Mouse (Mus musculus) kidney, postnatal 0 days (tissue): ENCODE results near the gene Akap9. TPM values are rescaled to one million over a fixed set of nuclear protein-coding genes. Genes with fewer than 3 reads are reported as not detected.
"Not testable (repeated sequence)": the region's sequence is repeated elsewhere in the genome, so short reads cannot be mapped to it uniquely, and the experiment has no call there.

Experiments
- ATAC-seq: fragments of 200-750 bp; cut with Nextera tagmentation; replicated peaks from 2 replicates; pipeline ENCODE4 v1.8.0; 2017; ENCODE audit warnings: low read depth, moderate number of reproducible peaks, moderate TSS enrichment, moderate library complexity; ENCODE audit not compliant: low FRiP score
- DNase-seq: peaks from one replicate; pipeline ENCODE4 v3.0.0-alpha.2; 2016; ENCODE audit warnings: low spot score
- H3K27ac ChIP-seq: fragments of 300-500 bp; sonication (generic); 2 replicates; pipeline ENCODE4 v1.5.1; 2014; ENCODE audit warnings: mild to moderate bottlenecking
- H3K27me3 ChIP-seq: fragments of 300-500 bp; sonication (generic); 2 replicates; pipeline ENCODE4 v1.6.1; 2014; ENCODE audit warnings: low read length, mixed read lengths; ENCODE audit not compliant: insufficient read depth
- H3K36me3 ChIP-seq: fragments of 300-500 bp; sonication (generic); 2 replicates; pipeline ENCODE4 v1.6.1; 2014; ENCODE audit warnings: low read length, mixed read lengths; ENCODE audit not compliant: insufficient read depth
- H3K4me1 ChIP-seq: fragments of 300-500 bp; sonication (generic); replicated peaks from 2 replicates; pipeline ENCODE4 v1.6.1; 2014; ENCODE audit warnings: antibody characterized with exemption, low read length, mixed read lengths; ENCODE audit not compliant: insufficient read depth
- H3K4me2 ChIP-seq: fragments of 300-500 bp; sonication (generic); 2 replicates; pipeline ENCODE4 v1.6.1; 2014; ENCODE audit warnings: mild to moderate bottlenecking, low read length, moderate library complexity, mixed read lengths
- H3K4me3 ChIP-seq: fragments of 300-500 bp; sonication (generic); replicated peaks from 2 replicates; pipeline ENCODE4 v1.5.1; 2014; ENCODE audit warnings: low read depth, low read length
- H3K9ac ChIP-seq: fragments of 300-500 bp; sonication (generic); 2 replicates; pipeline ENCODE4 v1.6.1; 2014; ENCODE audit warnings: low read depth, low read length
- H3K9me3 ChIP-seq: fragments of 300-500 bp; sonication (generic); replicated peaks from 2 replicates; pipeline ENCODE4 v1.6.1; 2016; ENCODE audit warnings: low read length, inconsistent platforms, mixed read lengths
- CTCF ChIP-seq: IDR thresholded peaks from 2 replicates; pipeline ENCODE4 v1.5.1; 2016; ENCODE audit warnings: antibody characterized with exemption, low read depth, mild to moderate bottlenecking, moderate library complexity
- WGBS: fragments of 180-500 bp; shearing (Covaris S2); extraction: QIAGEN DNeasy Blood & Tissue Kit; methylation state at CpG from one replicate; pipeline ENCODE4 v1.1.7; 2014; 5-methylcytosine and 5-hydroxymethylcytosine counted together
- polyA plus RNA-seq: library from polyadenylated mRNA; unstranded; fragments of >200 nt; fragmentation: Nextera tagmentation; extraction: Ambion mirVana; gene quantifications from 2 replicates; pipeline ENCODE4 v1.2.1, GENCODE M21; 2015

Akap9 gene
- polyA plus RNA-seq, 1 experiment from 2014 or later = 110 TPM

DNA sequence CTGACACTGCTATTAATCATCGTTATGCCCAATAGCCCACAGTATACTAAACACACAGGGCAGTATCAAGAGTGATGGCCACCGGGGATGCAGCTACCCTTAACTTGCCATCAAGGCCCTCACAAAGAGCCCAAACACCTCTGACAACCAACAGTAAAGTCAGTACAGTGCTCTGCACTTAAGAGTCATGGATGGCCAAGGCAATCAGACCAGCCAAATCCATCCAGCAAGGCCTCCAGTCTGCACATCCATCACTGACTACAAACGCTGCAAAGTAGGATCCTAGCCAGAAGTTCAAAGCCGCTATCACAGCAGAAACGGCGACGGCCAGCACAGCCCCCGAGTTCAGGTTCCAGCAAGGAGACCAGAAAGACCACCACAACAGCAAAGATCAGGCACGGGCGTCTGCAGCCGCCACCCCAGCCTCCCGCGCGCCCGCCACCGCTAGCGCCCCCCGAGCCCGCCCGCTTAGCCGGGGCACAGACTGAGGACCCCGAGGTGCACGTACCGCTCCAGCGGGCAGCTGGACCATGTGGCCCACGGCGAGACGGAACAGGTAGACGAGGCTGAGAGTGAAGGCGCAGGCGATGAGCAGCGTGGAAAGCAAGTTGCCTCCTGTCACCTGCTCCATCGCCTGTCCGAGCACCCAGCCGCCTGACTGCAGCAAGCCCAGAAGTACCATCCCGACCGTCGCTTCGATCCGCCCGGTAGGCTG is 175.9 kb downstream of the Akap9 start:
- peaks cover 16% of the 10 kb centered on the region for H3K36me3 ChIP-seq
- H3K9me3 ChIP-seq = no peaks in the 10 kb centered on the region
- TF ChIP-seq CTCF = no peak
- H3K4me1 ChIP-seq = peaks cover 3% of the 10 kb centered on the region; the same call in 1 of the 2 replicates
- no peak for DNase-seq
- peak overlapping the region; percentile 91 for H3K27ac ChIP-seq
- 1% methylated on average over 41 of the region's 41 CpGs for WGBS
- peak overlapping the region; percentile 85 for H3K4me3 ChIP-seq
- H3K4me2 ChIP-seq = peak overlapping the region; percentile 85
- H3K27me3 ChIP-seq = no peaks in the 10 kb centered on the region
- peak; percentile 65 for ATAC-seq
- H3K9ac ChIP-seq = peak overlapping the region; percentile 72

DNA sequence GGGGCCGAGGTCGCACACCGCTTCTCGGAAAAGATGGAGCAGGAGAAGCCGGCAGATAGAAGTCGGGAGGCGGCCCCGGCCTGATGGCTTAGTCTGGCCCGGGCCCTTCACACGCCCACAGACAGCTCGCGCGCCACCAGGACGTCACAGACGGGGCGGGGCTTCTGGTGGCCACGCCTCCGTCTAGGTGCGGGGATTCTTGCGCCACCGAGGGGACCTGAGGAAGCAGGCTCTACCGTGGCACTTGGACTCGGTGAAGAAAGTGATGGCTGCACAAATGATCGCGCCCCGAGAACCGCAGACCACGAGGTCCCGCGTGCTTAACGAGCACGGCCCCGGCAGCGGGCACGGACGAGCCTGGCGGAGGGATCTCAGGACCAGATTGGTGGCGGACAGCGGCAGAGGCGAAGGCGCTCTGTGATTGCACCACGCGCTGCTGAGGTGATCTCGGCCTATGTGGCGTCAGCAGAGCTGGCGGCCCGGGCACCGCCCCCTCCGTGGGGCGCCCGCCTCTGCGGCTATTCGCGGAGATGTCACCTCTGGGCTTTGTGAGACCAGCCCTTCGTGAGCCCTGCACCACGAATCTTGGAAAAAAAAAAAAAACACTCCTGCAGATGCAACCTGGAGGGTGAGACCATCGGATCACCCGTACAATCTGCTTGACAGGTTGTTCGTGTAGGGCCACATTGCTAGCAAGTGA is 176.6 kb downstream of the Akap9 start, which contains the start of gene Cyp51:
TSS of gene Cyp51 (minus strand) at position 406 of the 700 bp plus-strand sequence.
- WGBS = under 1% methylated on average over 59 of the region's 59 CpGs
- DNase-seq (peak; percentile 94), ATAC-seq (peak; percentile 97)
- Histone ChIP-seq H3K4me3 (peak within 1 kb of the TSS; percentile 85), H3K4me2 (peak within 1 kb of the TSS; percentile 85), H3K36me3 (peaks cover 10% of the 10 kb centered on the region), H3K9me3 (no peaks in the 10 kb centered on the region), H3K27me3 (no peaks in the 10 kb centered on the region), H3K27ac (peak within 1 kb of the TSS; percentile 91), H3K9ac (peak within 1 kb of the TSS; percentile 72), H3K4me1 (peaks cover 3% of the 10 kb centered on the region; the same call in 1 of the 2 replicates)
- TF ChIP-seq CTCF = 0 out of 2 replicates have a peak, but pooled peaks have one; percentile 2

DNA sequence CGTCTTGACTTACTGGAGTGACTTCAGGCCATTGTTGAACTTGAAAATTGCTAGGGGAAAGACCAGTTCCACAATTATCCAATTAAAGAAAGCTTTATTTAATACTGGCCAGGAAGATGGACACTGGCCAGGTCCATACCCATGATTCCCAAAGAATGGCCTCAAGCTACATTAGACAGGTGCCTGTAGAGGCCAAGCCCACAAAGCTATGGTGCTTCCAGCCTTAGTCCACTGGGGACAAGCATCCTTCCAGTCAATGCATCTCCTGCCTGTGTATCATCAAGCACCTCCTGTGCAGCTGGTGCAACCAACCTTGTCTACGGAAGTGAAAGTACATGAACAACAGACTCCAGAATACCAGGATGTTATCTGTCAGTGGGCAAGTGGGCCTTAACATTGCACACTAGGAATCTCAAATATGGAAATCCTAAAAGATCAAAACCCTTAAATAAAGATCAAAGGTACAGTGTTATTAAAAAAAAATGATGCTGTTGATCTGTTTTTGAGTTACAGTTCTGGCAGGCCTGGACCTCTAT is 177.9 kb downstream of the Akap9 start:
- peaks cover 5% of the 10 kb centered on the region for H3K36me3 ChIP-seq
- no peak for ATAC-seq
- no peak overlapping the region for H3K9ac ChIP-seq
- H3K27ac ChIP-seq = no peak overlapping the region
- 90% methylated on average over 2 of the region's 2 CpGs for WGBS
- H3K9me3 ChIP-seq = no peaks in the 10 kb centered on the region
- H3K4me3 ChIP-seq = no peak overlapping the region
- no peaks in the 10 kb centered on the region for H3K27me3 ChIP-seq
- no peak for TF ChIP-seq CTCF
- H3K4me1 ChIP-seq = peaks cover 3% of the 10 kb centered on the region; the same call in 1 of the 2 replicates
- H3K4me2 ChIP-seq = no peak overlapping the region
- DNase-seq = no peak

DNA sequence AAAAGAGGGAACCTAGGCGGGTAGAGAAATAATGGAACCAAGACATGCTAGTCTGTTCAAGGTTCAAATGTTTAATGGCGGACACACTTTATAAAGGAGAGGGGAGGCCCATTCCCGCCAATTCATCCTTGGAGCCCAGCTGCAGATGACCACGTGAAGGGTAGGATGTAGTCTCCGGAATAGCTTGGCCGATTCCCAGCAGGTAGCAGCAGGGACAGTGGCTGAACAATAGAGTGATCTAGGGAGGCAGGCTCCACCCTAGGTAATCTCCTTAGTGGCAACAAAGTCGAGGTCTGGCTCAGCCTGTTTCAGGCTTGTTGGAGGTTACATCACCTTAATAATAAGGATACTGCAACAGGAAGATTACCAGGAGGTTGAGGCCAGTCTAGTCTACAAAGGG is 179.2 kb downstream of the Akap9 start:
- H3K9ac ChIP-seq, H3K27me3 ChIP-seq, H3K9me3 ChIP-seq, ATAC-seq, H3K4me3 ChIP-seq, H3K36me3 ChIP-seq, H3K27ac ChIP-seq, DNase-seq, H3K4me1 ChIP-seq, H3K4me2 ChIP-seq: not testable (repeated sequence)
- 65% methylated on average over 7 of the region's 7 CpGs for WGBS

DNA sequence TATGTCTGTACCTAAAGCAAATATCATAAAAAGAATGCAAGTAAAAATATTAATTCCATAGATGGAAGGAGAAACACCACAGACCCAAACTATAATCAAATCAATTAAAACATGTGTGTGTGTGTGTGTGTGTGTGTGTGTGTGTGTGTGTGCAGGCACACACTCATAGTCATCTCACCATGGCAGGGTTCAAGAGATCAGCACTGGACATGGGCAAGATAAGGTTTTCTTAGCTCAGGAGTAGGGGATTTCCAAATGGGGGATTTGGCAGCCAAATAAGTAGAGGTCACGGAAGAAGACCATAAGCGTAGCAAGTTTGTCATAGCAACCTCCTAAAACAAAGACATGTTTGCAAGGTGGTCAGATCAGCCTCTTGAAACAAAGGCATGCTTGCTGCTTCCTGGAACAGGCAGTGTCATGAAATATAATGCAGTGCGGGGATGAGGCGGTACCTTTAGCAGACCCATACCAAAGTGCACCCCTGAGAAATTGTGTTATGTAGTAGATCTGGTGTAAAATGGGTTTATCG is 184.8 kb downstream of the Akap9 start:
- no peak for TF ChIP-seq CTCF
- ATAC-seq (no peak), DNase-seq (no peak)
- Histone ChIP-seq H3K4me2 (no peak overlapping the region), H3K36me3 (no peaks in the 10 kb centered on the region), H3K4me1 (no peaks in the 10 kb centered on the region), H3K9ac (no peak overlapping the region), H3K4me3 (no peak overlapping the region), H3K27ac (no peak overlapping the region), H3K27me3 (no peaks in the 10 kb centered on the region), H3K9me3 (no peaks in the 10 kb centered on the region)
- WGBS = 92% methylated on average over 5 of the region's 5 CpGs

Other genes with a start within 250 kb of the Akap9 start
- 13.3 and 14.1 TPM in 2 replicates for gene Ankib1, start 125.1 kb upstream of the Akap9 start, polyA plus RNA-seq
- 36.7 and 39.4 TPM in 2 replicates for gene Krit1, start 124.9 kb upstream of the Akap9 start, polyA plus RNA-seq
- not detected in 2 replicates for gene Lrrd1, start 82.9 kb upstream of the Akap9 start, polyA plus RNA-seq
- 8.0 and 8.4 TPM in 2 replicates for gene Mterf1a, start 34.1 kb upstream of the Akap9 start, polyA plus RNA-seq
- 51.5 and 57.5 TPM in 2 replicates for gene Cyp51, start 176.7 kb downstream of the Akap9 start, polyA plus RNA-seq